Mouse (Mus musculus) cortical plate, adult 2 months (tissue): ENCODE measurements at regions not wholly inside any gene's neighbourhood (a gene's known extent, or its start where the extent isn't known, plus 50 kb on each side); places are given as distances from the start of the nearest gene placed in this dataset.

Experiments used
- CTCF ChIP-seq: fragments of 200-500 bp; IDR thresholded peaks from 2 replicates; pipeline ENCODE4 v1.5.1; 2011; ENCODE audit warnings: mild to moderate bottlenecking, control low read depth, low read length; ENCODE audit not compliant: insufficient read depth; ENCODE audit errors: extremely low read depth
- POLR2A ChIP-seq: fragments of 200-500 bp; IDR thresholded peaks from 2 replicates; pipeline ENCODE4 v1.6.1; 2011; ENCODE audit warnings: mild to moderate bottlenecking, low read length, control low read depth; ENCODE audit not compliant: insufficient read depth; ENCODE audit errors: extremely low read depth

- TF ChIP-seq CTCF (no peak), POLR2A (no peak)
These were observed 116.5 kb downstream of the Matn1 start for GRCm38 (mm10) chr4:131060706-131061105.
